Mouse (Mus musculus) adrenal gland (tissue): ENCODE results near the gene Zcchc4.
"Not testable (repeated sequence)": the region's sequence is repeated elsewhere in the genome, so short reads cannot be mapped to it uniquely, and the experiment has no call there.

Experiments used
- intact Hi-C: fragments of 180-260 bp; cut with DNase I; formaldehyde crosslinking; loops from one replicate; pipeline ENCODE4 v1.15.1; 2025
- long read RNA-seq, 2 experiments: library from polyadenylated mRNA; unstranded; transcript quantifications; one replicate each; pipeline ENCODE4 v2.0.0; 2020; ENCODE audit warnings: borderline replicate concordance in 1 of 2; ENCODE audit not compliant: insufficient replicate concordance in 1 of 2

Zcchc4 gene
- long read RNA-seq, experiment 1, transcript Zcchc4-203 (13 exons, 2,485 nt): major isoform, 5 of 5 reads
- long read RNA-seq, experiment 1, partial matches to known transcripts: 0 of 5 reads
- long read RNA-seq, experiment 1, other reads (novel, unspliced or antisense): 0 of 5 reads
- long read RNA-seq, experiment 2, partial matches to known transcripts: 0 of 6 reads
- long read RNA-seq, experiment 2, other reads (novel, unspliced or antisense): 2 of 6 reads

DNA sequence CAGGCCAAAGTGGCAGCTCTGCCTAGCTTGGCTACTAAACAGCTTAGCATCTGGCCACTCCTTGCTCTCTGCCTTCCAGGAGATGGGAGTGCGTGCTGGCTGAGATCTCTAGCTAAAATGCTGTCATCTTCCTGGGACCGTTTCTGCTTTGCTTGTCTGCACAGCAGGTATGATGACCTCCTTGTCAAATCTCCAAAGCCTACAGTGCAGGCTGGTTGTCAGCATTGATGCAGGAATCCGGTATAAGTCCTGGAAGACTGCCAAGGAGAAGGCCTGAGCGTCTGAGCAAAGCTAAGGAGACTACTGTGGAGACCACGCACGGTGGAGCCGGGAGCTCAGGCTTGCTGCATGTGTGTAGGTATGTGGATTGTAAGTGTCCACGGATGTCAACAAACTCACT lies at the start of gene Zcchc4:
TSS of gene Zcchc4 (plus strand) at position 173 of the 400 bp plus-strand sequence.
- intact Hi-C loops: no loop called here

DNA sequence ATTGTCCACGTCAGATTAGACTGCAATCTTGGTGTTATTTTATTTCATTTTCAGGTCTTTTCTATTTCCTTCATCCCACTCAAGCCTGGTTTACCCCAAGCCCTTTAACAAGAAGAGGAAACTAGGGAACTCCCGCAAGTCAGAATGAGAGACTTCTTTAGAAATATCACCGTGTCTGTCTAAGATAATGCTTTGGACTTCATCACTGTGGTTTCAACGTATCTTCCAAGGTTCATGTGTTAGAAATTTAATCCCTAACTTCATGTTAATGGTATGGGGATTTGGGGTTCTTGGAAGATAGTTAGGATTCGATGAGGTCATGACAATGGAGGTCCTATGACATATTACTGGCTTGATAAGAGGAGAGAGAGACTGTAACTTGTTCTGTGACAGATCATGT lies 47.5 kb upstream of the Zcchc4 start:
- intact Hi-C loops: no loop called here

DNA sequence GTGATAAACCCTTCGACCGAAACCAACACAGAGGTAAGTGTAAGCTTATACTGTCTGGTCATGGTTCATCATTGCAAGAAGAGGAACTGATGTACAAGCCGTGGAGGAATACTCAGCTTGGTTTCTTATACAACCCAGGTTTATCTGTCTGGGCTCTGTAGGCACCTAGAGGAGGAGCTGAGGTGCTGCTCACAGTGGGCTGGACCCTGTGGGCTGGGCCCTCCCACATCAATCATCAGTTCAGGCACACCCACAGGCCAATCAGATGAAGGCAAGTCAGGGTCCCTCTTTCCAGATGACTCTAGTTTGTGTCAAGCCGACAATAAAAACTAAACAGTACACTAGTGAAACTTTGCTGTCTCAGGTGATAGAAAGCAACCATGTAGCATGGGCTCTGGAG lies 42.4 kb upstream of the Zcchc4 start:
- intact Hi-C loops: no loop called here

DNA sequence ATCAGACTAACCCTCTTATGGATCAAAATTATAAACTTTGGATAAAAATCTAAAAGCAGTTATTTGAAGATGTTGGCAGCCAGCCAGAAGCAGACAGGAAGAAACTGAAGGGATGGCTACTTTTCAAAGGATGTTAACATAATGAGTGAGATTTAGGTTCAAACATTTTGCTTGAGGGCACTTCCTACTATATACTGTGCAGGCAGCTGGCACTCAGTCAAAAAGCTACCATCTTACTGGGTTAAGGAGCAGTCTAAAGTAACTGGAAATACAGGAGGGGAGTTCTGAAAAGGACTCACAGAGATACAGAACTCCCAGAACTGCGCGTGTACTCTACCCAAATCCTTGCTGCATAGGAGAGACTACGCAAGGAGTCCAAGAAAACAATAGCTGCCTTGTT lies 39.2 kb upstream of the Zcchc4 start:
- intact Hi-C loops: no loop called here

DNA sequence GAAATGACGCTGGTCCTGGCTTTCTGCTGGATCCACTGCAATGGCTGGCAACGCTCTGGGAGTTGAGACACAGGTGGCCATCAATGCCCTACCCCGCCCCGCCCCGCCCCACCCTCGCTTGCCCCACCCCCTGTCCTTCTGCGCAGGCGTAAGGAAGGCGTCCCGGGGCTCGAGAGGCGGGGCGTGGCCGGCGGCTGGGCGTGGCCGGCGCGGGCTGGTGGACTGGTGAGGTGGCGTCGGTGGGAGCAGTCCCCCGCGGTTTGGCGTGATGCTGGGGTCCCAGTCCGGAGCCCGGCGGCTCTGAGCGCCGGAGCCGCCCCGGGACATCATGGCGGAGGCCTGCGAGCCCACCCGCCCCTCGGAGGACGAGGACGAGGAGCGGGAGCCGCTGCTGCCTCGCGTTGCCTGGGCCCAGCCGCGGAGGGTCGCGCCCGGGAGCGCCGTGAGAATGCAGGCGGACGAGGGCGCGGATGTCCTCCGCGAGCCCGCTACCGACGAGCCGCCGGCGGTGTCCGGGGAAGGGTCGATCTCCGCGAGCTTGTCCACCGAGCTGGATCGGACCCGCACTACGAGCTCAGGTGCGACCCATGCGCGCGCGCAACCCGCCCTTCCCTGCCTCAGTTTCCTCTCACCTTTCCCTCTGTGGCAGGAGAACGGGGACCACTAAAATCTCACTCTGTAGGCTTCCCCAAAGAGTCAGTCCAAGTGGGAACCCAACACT lies 33.7 kb upstream of the Zcchc4 start, which contains the start of gene Pi4k2b:
TSS of gene Pi4k2b (plus strand) at position 184 of the 721 bp plus-strand sequence.
- intact Hi-C loops: no loop called here

DNA sequence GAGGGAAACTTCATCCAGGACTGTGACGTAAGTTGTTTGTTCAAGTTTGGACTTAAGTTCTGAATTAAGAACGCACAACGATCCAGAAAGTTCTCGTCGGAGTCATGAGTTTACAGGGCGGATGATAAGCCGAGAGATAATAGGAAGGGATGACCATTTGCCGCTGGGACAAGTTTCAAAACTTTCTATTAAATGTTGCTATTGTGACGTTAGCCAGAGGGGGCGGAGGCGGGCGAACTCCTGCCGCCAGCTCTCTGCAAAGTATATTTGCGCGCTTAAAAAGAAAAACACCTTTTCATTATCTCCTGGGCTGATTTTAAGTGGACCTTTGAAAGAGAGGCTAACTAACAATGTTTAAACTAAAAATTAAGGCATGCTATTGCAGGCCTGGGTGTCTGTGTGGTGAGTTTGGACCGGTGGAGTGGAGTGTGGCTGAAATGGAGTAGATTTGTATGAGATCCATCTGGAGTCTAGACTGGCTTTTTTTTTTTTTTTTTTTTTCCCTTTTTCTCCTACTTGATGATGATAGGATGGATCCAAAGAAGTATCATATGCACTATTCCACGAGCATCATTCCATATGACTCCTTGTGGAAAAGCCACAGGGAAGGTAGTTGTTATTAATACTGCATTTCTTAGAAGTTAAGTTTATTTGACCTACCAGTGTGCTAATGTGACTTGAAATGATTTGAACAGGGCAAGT lies 32.9 kb upstream of the Zcchc4 start:
- intact Hi-C loops: no loop called here

DNA sequence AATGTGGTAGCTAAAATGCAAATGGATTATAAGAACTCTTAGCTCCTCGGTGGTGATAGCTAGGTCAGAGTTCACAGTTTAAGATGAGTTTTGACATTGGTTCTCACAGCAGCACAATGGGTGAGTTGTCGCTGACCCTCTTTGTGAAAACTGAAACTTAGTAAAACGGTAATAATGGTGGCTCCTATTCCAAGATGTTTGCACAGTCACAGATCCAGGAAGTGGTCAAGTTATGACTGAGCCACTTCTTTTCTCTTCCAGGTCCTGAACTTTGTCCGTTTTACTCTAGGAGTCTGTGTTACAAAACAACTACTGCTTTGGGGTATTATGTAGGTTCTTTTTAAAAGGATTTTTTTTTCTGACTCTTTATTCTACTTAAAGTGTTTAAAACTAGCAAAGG lies 32.0 kb upstream of the Zcchc4 start:
- intact Hi-C loops: no loop called here

DNA sequence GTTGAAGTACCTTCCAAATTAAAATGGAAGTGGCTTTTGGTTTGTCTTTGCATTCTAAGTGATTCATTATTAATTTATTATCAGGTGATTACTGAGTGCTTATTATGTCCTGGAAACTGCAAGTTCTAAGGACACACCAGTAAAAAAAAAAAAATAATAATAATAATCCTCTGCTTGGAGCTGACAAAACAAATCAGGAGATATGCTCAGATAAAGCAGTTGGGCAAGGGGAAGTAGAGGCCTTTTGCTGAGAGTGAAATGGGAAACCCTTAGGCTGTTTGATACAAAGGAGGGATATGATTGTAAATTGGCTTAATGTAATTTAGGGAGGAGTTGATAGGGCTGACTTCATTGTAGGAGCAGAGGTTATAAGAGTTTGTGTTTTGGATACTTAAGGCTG lies 28.3 kb upstream of the Zcchc4 start:
- intact Hi-C loops: no loop called here

DNA sequence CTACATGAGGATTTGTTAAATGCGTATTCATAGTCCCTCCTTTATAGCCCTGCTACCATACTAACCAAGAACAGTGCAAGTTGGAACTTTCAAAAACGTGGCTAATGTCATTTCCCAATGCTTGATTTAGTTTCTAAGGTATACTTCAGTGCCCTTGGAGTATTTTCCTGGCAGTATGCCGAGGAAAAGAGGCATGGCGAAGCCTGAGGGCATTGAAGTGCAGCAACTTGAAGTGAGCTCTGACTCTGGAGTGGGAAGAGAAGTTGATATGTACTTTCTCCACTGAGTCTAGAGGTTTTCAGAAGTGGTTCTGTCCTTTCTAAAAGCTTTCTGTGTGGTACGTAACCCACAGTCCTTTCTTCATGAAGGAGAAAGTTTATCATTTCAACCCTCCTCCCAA lies 26.5 kb upstream of the Zcchc4 start:
- intact Hi-C loops: no loop called here

DNA sequence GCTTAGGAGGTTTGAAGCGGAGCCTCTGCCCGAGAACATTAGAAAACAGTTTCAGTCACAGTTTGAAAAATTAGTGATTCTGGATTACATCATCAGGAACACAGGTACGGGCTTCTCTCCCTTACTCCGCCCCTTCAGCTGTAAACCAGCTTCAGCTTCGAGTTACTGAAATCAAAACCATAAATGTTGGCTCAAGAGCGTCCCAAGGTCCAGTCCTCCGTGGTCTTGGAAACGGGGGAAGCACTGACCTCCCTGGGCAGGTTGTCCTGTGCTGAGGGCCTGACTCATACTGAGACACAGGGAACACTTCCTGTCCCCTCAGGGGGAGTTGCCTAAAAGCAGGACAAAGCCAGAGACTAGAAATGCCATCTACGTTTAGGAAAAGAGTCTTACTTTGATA lies 22.1 kb upstream of the Zcchc4 start:
- intact Hi-C loops: no loop called here

DNA sequence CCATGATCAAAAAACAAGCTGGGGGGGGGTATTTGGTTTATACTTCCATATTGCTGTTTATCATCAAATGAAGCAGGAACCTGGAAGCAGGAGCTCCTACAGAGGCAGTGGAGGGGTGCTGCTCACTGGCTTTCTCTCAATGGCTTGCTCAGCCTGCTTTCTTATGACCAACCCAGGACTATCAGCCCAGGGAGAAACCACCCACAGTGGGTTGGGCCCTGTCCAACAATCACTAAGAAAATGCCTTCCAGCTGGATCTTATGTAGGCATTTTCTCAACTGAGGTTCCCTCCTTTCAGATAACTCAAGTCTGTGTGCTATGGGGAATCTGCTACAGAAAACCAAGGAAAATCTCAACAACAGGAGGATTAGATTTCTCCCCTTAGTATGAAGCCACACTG lies 21.0 kb upstream of the Zcchc4 start:
- intact Hi-C loops: no loop called here

DNA sequence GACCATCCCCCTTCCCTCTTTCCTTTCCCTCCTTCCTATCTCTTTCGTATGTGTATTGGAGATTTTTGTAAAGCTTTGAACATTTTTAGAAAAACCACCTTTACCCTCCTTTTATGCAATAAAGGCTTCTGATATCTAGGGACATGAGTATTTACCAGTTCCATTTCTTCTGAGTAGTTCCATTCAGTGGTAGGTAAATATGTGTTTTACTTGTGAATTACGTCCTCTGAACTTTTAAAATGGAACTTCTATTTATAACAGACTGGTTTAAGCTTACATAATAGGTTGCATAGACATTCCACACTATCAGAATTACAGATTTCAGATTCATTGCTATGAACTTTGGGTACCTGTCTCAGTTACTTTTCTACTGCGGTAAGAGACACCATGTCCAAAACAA lies 19.9 kb upstream of the Zcchc4 start:
- intact Hi-C loops: no loop called here

DNA sequence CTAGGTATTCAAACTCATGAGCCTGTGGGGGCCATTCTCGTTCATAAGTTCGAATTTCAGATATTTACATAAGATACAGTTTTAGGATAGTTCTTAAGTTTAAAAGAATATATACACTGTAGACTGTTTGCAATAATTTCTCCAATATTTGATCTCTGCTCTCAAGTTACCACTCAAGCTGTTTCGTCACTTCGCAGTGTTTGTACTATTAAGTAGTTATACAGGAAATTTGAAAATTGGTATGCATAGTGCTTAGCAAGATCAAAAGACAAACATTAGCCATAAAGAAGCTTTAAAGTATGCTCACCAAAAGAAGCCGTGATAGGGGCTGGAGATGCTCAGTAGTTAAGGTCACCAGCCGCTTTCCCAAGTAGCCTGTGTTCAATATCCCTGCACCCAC lies 19.2 kb upstream of the Zcchc4 start:
- intact Hi-C loops: no loop called here

DNA sequence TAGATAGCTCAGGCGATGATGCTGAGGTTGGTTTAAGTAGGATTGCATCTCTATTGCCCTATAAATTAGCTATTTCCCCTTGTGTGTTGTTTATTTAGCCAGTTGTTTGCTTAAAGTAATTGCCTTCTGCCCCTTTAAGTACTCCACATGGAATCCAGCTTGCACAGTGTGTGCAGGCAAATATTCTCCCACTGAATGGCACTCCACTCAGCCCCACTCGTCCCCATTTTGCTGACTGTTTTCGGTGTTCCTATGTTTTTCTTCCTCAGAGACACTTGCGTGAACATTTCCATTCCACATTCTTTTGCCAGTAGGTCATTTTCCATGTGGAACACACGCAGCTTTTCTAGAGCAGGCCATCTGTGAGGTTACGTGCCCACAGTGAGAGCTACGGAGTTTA lies 12.6 kb upstream of the Zcchc4 start:
- intact Hi-C loops: no loop called here

DNA sequence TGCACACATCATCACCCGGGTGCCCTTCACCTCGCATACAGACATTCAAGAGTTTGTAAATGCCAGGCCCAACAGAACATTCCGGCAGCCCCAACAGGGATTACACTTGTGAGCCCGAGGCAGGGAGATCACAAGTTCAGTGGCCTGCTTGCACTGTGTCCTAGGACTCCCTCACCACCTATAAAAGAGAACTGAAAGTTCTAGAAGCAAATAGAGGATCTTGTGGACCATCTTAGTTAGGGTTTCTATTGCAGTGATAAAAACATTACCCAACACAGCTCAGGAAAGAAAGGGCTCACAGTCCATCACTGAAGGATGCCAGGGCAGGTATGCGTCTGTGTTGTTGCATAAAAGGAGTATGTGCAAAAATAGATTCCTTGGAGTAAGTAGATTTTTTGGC lies 942 bp upstream of the Zcchc4 start:
- intact Hi-C loops: no loop called here

DNA sequence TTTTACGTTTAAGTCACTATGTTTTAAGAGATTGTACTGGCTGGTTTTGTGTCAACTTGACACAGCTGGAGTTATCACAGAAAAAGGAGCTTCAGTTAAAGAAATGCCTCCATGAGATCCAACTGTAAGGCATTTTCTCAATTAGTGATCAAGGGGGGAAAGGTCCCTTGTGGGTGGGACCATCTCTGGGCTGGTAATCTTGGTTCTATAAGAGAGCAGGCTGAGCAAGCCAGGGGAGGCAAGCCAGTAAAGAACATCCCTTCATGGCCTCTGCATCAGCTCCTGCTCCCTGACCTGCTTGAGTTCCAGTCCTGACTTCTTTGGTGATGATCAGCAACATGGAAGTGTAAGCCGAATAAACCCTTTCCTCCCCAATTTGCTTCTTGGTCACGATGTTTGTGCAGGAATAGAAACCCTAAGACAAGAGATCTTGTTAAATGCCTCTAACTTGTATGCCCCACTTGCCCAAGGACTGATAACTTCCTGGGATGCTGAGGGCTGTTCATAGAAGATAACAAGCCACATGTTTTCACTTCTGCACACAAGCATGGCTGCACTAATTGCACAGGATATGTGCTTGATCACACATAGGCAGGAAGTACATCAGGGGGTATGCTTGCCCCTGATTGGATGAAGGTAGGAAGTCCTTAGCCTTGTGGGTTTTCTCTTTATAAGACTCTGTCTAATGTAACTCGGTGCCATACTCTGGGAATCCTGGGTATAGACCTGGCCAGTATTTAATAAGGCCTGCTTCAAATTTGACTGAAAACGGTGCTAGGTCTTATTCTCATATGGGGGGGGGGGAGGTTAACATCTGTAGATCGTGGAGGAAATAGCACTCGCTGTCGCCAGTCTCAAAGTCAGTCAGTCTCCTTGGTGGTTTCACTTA lies 1.5 kb downstream of the Zcchc4 start:
- intact Hi-C loops: not testable (repeated sequence)

DNA sequence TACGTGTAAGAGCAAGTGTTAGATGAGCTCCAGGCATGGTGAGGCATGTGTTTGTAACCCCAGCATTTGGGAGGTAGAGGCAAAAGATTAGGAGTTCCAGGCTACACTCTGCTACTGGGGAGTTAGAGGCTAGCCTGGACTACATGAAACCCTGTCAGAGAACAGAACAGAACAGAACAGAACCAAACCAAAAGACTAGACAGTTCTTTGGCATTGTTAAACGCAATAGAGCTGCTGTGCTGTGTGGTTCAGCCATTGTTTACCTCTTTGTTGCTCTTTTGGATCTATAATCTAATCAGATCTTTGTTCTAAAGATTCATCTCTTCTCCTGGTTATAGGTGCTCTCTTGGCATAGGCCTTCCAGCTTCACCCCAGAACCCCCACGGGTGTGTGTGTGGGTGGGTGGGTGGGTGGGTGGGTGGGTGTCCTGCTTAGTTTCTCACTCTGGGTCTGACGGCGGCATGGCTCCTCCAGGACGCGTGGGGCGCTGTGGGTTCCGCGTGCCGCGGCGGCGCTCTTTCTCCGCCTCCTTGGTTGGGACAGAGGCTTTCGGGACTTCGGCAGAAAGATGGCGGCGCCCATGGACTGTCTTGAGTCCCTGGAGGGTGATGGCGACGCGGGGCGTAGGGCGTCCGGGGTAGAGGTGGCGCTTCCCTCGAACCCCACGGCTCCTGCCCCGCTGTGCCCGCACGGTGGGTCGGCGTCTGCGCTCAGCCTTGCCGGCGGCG lies 7.5 kb downstream of the Zcchc4 start:
- intact Hi-C loops: no loop called here

DNA sequence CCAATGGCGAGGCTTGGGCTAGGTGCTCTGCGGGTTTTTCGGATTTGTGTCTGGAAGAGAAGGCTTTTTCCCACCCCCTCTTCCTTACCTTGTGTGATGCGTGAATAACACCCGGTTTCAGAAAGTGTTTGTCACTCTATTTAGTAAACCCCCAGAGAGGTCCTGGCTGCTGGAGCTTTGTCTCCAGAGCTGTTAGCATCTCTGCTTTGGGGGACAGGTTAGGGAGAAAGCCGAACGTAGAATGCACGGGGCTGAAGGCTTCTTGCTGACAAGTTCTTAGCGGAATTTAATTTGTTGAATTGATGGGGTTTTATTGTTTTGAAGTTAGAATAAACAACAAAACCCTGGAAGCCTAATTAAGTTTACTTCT lies 8.0 kb downstream of the Zcchc4 start:
- intact Hi-C loops: no loop called here

DNA sequence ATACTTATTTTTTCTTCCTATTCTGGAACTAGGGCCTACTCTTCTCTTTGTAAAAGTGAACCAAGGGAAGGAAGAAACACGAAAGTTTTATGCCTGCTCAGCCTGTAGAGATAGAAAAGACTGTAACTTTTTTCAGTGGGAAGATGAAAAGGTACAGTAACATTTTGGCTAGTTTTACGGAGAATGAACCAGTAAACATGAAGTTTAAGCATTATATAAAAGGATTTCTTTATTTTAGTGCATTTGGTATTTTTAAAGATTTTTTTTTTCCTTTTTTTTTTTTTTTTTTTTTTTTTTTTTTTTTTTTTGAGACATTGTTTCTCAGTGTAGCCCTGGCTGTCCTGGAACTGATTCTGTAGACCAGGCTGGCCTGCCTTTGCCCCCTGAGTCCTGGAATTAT lies 8.7 kb downstream of the Zcchc4 start:
- intact Hi-C loops: no loop called here

DNA sequence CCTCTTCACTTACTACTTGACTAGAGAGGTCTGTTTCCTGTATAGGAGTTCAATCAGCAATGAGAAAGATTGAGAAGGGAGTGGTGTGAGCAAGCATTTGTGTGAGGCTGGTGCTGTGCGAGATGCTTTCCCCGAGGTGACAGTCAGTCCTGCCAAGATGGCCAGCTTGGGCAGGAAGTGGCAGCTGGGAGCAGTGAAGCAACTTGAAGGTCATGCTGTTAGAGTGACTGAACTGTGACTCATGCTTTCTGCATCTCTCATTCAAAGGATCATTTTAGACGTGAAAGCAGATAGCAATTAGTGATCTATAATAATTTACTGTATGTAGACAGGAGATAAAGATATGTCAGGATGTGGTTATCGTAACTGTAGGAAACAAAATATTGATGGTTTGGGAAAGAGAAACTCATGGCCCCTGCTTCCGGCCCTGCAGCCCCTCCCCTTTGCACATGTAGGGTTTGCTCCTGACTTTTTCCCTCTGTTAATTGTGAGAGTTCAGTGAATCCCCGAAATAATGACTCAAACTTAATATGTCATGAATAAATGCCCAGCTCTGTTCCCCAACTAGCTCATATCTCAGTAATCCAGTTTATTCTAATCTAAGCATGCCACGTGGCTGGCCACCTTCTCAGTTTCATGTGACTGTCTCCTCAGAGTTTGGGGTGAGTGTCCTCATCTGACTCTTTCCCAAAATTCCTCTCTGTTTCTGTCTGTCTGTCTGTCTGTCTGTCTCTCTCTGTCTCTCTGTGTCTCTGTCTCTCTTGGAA lies 11.5 kb downstream of the Zcchc4 start:
- intact Hi-C loops: no loop called here
